Mouse (Mus musculus) CH12.LX (cell line): Measurements from ENCODE around the gene Rnf145. TPM values are rescaled to one million over a fixed set of nuclear protein-coding genes. Genes with fewer than 3 reads are reported as not detected.
"Not testable (repeated sequence)": the region's sequence is repeated elsewhere in the genome, so short reads cannot be mapped to it uniquely, and the experiment has no call there.

Source experiments
- DNase-seq: peaks from one replicate; pipeline ENCODE4 v3.0.0-alpha.2; 2013; ENCODE audit errors: extremely low read depth
- H3K27ac ChIP-seq: 2 replicates; pipeline ENCODE4 v1.5.1; 2012; ENCODE audit warnings: low read depth, mild to moderate bottlenecking, control low read depth, moderate library complexity; ENCODE audit not compliant: insufficient read depth
- H3K27me3 ChIP-seq: replicated peaks from 2 replicates; pipeline ENCODE3; 2012; ENCODE audit warnings: inconsistent platforms
- H3K36me3 ChIP-seq, 2 experiments: replicated peaks in 1 of 2; 2 replicates each; pipeline versions ENCODE3 to v1.6.1; 2012; ENCODE audit warnings: inconsistent platforms in 1 of 2, low read length in 1 of 2, mild to moderate bottlenecking in 1 of 2, mixed read lengths in 1 of 2, moderate library complexity in 1 of 2; ENCODE audit not compliant: control insufficient read depth in 1 of 2, insufficient read depth in 1 of 2
- H3K4me1 ChIP-seq, 2 experiments: 2 replicates each; pipeline ENCODE4 v1.6.1; 2012; ENCODE audit warnings: inconsistent platforms in 1 of 2, moderate library complexity in 1 of 2; ENCODE audit not compliant: insufficient read depth in 2 of 2, control insufficient read depth in 1 of 2
- H3K4me2 ChIP-seq: 2 replicates; pipeline ENCODE4 v1.6.1; 2012; ENCODE audit warnings: low read depth, mild to moderate bottlenecking, control low read depth; ENCODE audit not compliant: poor library complexity, insufficient read depth, severe bottlenecking
- H3K4me3 ChIP-seq, 3 experiments: fragments of 150-350 bp in 1 of 3; sonication (generic) in 1 of 3; replicated peaks in 1 of 3; 2 replicates each; pipeline versions ENCODE3 to v1.5.1; 2011 to 2012; ENCODE audit warnings: low read depth in 2 of 3, low read length in 2 of 3, mild to moderate bottlenecking in 2 of 3, moderate library complexity in 2 of 3, control low read depth in 1 of 3, improper control_type of control experiment in 1 of 3, inconsistent platforms in 1 of 3, mixed read lengths in 1 of 3; ENCODE audit not compliant: poor library complexity in 1 of 3
- H3K79me2 ChIP-seq: replicated peaks from 2 replicates; pipeline ENCODE4 v1.6.1; 2012; ENCODE audit warnings: mild to moderate bottlenecking, moderate library complexity; ENCODE audit not compliant: control insufficient read depth, poor library complexity, insufficient read depth, severe bottlenecking; ENCODE audit errors: extremely low read depth
- H3K9ac ChIP-seq: 2 replicates; pipeline ENCODE4 v1.6.1; 2012; ENCODE audit warnings: low read depth, mild to moderate bottlenecking, control low read depth, moderate library complexity; ENCODE audit not compliant: insufficient read depth
- H3K9me3 ChIP-seq: replicated peaks from 2 replicates; pipeline ENCODE3; 2012; ENCODE audit warnings: low read length, inconsistent platforms, mixed read lengths
- BHLHE40 ChIP-seq: IDR thresholded peaks from 2 replicates; pipeline ENCODE4 v1.6.1; 2011; ENCODE audit warnings: mild to moderate bottlenecking, low read depth, low read length, improper control_type of control experiment
- CHD1 ChIP-seq: IDR thresholded peaks from 2 replicates; pipeline ENCODE4 v1.6.1; 2012; ENCODE audit warnings: low read depth, low read length, improper control_type of control experiment, inconsistent platforms
- CHD2 ChIP-seq: IDR thresholded peaks from 2 replicates; pipeline ENCODE4 v1.6.1; 2011; ENCODE audit warnings: low read length, improper control_type of control experiment
- E2F4 ChIP-seq: IDR thresholded peaks from 2 replicates; pipeline ENCODE4 v1.6.1; 2011; ENCODE audit warnings: low read depth, low read length, improper control_type of control experiment; ENCODE audit not compliant: insufficient replicate concordance
- EP300 ChIP-seq: IDR thresholded peaks from 2 replicates; pipeline ENCODE4 v1.6.1; 2011; ENCODE audit warnings: low read length, improper control_type of control experiment
- ETS1 ChIP-seq: conservative IDR thresholded peaks from 2 replicates; pipeline ENCODE4 v1.6.1; 2012; ENCODE audit warnings: low read depth, mild to moderate bottlenecking, inconsistent platforms, low read length, improper control_type of control experiment, moderate library complexity
- GABPA ChIP-seq: IDR thresholded peaks from 2 replicates; pipeline ENCODE4 v1.6.1; 2012; ENCODE audit warnings: low read depth, low read length, improper control_type of control experiment, inconsistent platforms; ENCODE audit not compliant: insufficient replicate concordance
- HCFC1 ChIP-seq: IDR thresholded peaks from 2 replicates; pipeline ENCODE4 v1.6.1; 2012; ENCODE audit warnings: low read depth, mild to moderate bottlenecking, inconsistent platforms, low read length, improper control_type of control experiment
- IRF4 ChIP-seq: IDR thresholded peaks from 2 replicates; pipeline ENCODE4 v1.6.1; 2014; ENCODE audit warnings: low read depth, mild to moderate bottlenecking, inconsistent platforms, low read length, improper control_type of control experiment
- JUN ChIP-seq: IDR thresholded peaks from 2 replicates; pipeline ENCODE4 v1.6.1; 2011; ENCODE audit warnings: low read depth, mild to moderate bottlenecking, low read length, improper control_type of control experiment, moderate library complexity; ENCODE audit not compliant: insufficient read depth
- JUND ChIP-seq: conservative IDR thresholded peaks from 2 replicates; pipeline ENCODE4 v1.6.1; 2011; ENCODE audit warnings: low read depth, low read length, improper control_type of control experiment
- MAFK ChIP-seq: IDR thresholded peaks from 2 replicates; pipeline ENCODE4 v1.6.1; 2011; ENCODE audit warnings: low read length, improper control_type of control experiment; ENCODE audit not compliant: insufficient replicate concordance
- MAX ChIP-seq: IDR thresholded peaks from 2 replicates; pipeline ENCODE4 v1.6.1; 2011; ENCODE audit warnings: low read length, improper control_type of control experiment
- MYC ChIP-seq: IDR thresholded peaks from 2 replicates; pipeline ENCODE4 v1.6.1; 2011; ENCODE audit warnings: low read depth, mild to moderate bottlenecking, improper control_type of control experiment, low read length
- POLR2A ChIP-seq: IDR thresholded peaks from 2 replicates; pipeline ENCODE4 v1.6.1; 2011; ENCODE audit warnings: low read depth, mild to moderate bottlenecking, improper control_type of control experiment, low read length
- POLR2AphosphoS2 ChIP-seq: IDR thresholded peaks from 2 replicates; pipeline ENCODE4 v1.6.1; 2011; ENCODE audit warnings: low read depth, low read length, improper control_type of control experiment
- RAD21 ChIP-seq: IDR thresholded peaks from 2 replicates; pipeline ENCODE4 v1.6.1; 2011; ENCODE audit warnings: low read depth, mild to moderate bottlenecking, low read length, improper control_type of control experiment, moderate library complexity
- SIN3A ChIP-seq: IDR thresholded peaks from 2 replicates; pipeline ENCODE4 v1.6.1; 2012; ENCODE audit warnings: low read length, improper control_type of control experiment, inconsistent platforms
- SMC3 ChIP-seq: IDR thresholded peaks from 2 replicates; pipeline ENCODE4 v1.6.1; 2011; ENCODE audit warnings: low read depth, low read length, improper control_type of control experiment
- TBP ChIP-seq: conservative IDR thresholded peaks from 2 replicates; pipeline ENCODE4 v1.6.1; 2011; ENCODE audit warnings: low read depth, low read length, improper control_type of control experiment
- TCF12 ChIP-seq: IDR thresholded peaks from 2 replicates; pipeline ENCODE4 v1.6.1; 2014; ENCODE audit warnings: low read depth, mild to moderate bottlenecking, inconsistent platforms, low read length, improper control_type of control experiment
- USF1 ChIP-seq: IDR thresholded peaks from 2 replicates; pipeline ENCODE4 v1.6.1; 2014; ENCODE audit warnings: low read depth, mild to moderate bottlenecking, inconsistent platforms, low read length, improper control_type of control experiment
- USF2 ChIP-seq: conservative IDR thresholded peaks from 2 replicates; pipeline ENCODE4 v1.6.1; 2011; ENCODE audit warnings: low read depth, low read length, improper control_type of control experiment
- ZKSCAN1 ChIP-seq: IDR thresholded peaks from 2 replicates; pipeline ENCODE4 v1.6.1; 2012; ENCODE audit warnings: low read depth, inconsistent platforms, low read length, improper control_type of control experiment, borderline replicate concordance
- dilution Hi-C: fragments of 300-500 bp; cut with MboI; formaldehyde crosslinking; loops from 2 replicates; pipeline ENCODE4 v1.14.3; 2020; ENCODE audit warnings: low sequenced_read_pairs; ENCODE audit not compliant: extremely low pct_unique_long_range_greater_than_20kb, extremely low pct_ligation_motif_present
- in situ Hi-C: fragments of 300-500 bp; cut with MboI; formaldehyde crosslinking; loops from 3 replicates; pipeline ENCODE4 v1.14.3; 2019; ENCODE audit warnings: low sequenced_read_pairs, low pct_ligation_motif_present, low pct_unique_long_range_greater_than_20kb, mixed read lengths
- polyA plus RNA-seq: library from polyadenylated mRNA; unstranded; fragments of >175 nt; gene quantifications from 2 replicates; pipeline ENCODE4 v1.2.1, GENCODE M21; 2012; ENCODE audit warnings: low read depth; ENCODE audit not compliant: insufficient read length
- total RNA-seq, 2 experiments: library from RNA; depleted of rRNA; stranded (reverse); fragments of 300-350 nt in 1 of 2; fragments of >200 nt in 1 of 2; gene quantifications; 2 replicates each; pipeline ENCODE4 v1.2.3; 2012 to 2014

Rnf145 gene
- total and polyA plus RNA-seq, 3 experiments: 44.3 to 60.5 (median 44.5) TPM

- TF ChIP-seq POLR2A (no peak), CHD2 (no peak), MAX (no peak), SMC3 (no peak), BHLHE40 (no peak), ZKSCAN1 (no peak), ETS1 (no peak), USF2 (no peak), TCF12 (no peak), E2F4 (no peak), MAFK (no peak), TBP (no peak), EP300 (no peak), USF1 (no peak), JUN (no peak)
- Histone ChIP-seq H3K79me2 (no peaks in the 10 kb centered on the region), H3K4me2 (no peak overlapping the region), H3K27ac (no peak overlapping the region), H3K36me3 (peaks cover 52 to 79% of the 10 kb centered on the region in 2 experiments), H3K9me3 (peaks cover 4% of the 10 kb centered on the region), H3K4me1 (no peaks in the 10 kb centered on the region), H3K27me3 (no peaks in the 10 kb centered on the region), H3K4me3 (no peak overlapping the region), H3K9ac (no peak overlapping the region)
- in situ Hi-C loops (loop anchor here (25.0 kb wide), 1 partner anchor 803 kb away; no protein-coding TSS in a partner anchor), dilution Hi-C loops (no loop called here)
- DNase-seq: no peak
Measured at GRCm38 (mm10) chr11:44564940-44565339, 46.2 kb downstream of the Rnf145 start.

GRCm38 (mm10) chr11:44570336-44570735 lies 51.6 kb downstream of the Rnf145 start:
- in situ Hi-C loops: loop anchor here (25.0 kb wide), 1 partner anchor 808 kb away; no protein-coding TSS in a partner anchor
- H3K9me3 ChIP-seq, H3K4me2 ChIP-seq, H3K27ac ChIP-seq, H3K79me2 ChIP-seq, DNase-seq, dilution Hi-C loops, H3K4me3 ChIP-seq, H3K9ac ChIP-seq, H3K27me3 ChIP-seq: not testable (repeated sequence)
- Histone ChIP-seq H3K4me1 (peaks cover 2 to 12% of the 10 kb centered on the region in 2 experiments; a peak in 3 of 4 replicates), H3K36me3 (peaks cover 7 to 31% of the 10 kb centered on the region in 2 experiments)

GRCm38 (mm10) chr11:44572781-44573180 lies 54.0 kb downstream of the Rnf145 start:
- Histone ChIP-seq H3K9me3 (peaks cover 4% of the 10 kb centered on the region), H3K4me2 (no peak overlapping the region), H3K9ac (no peak overlapping the region), H3K36me3 (peaks cover 0 to 10% of the 10 kb centered on the region in 2 experiments), H3K4me1 (peaks cover 9 to 33% of the 10 kb centered on the region in 2 experiments), H3K27me3 (no peaks in the 10 kb centered on the region), H3K4me3 (no peak overlapping the region), H3K79me2 (no peaks in the 10 kb centered on the region), H3K27ac (no peak overlapping the region)
- in situ Hi-C loops: loop anchor here (25.0 kb wide), 1 partner anchor 810 kb away; no protein-coding TSS in a partner anchor
- TF ChIP-seq ETS1 (no peak), IRF4 (no peak), EP300 (no peak), SIN3A (no peak), SMC3 (no peak), MAFK (no peak), GABPA (no peak), RAD21 (no peak), E2F4 (no peak), JUND (no peak), MYC (no peak), USF2 (no peak), POLR2AphosphoS2 (no peak), HCFC1 (no peak), CHD2 (no peak), CHD1 (no peak), TCF12 (no peak)
- dilution Hi-C loops: no loop called here
- DNase-seq: no peak
